Mouse (Mus musculus) small intestine, adult 2 months (tissue): ENCODE results near the gene Pex5. TPM values are rescaled to one million over a fixed set of nuclear protein-coding genes. Genes with fewer than 3 reads are reported as not detected.

ENCODE experiments used
- H3K27ac ChIP-seq: fragments of 200-500 bp; 2 replicates; pipeline ENCODE4 v1.5.1; 2012; ENCODE audit warnings: low read depth, low read length, control low read depth, inconsistent platforms; ENCODE audit not compliant: insufficient read depth
- H3K27me3 ChIP-seq: fragments of 200-500 bp; 2 replicates; pipeline ENCODE4 v1.6.1; 2012; ENCODE audit warnings: mild to moderate bottlenecking, moderate library complexity, low read length, inconsistent platforms; ENCODE audit not compliant: control insufficient read depth, insufficient read depth
- H3K36me3 ChIP-seq: fragments of 200-500 bp; 2 replicates; pipeline ENCODE4 v1.6.1; 2012; ENCODE audit warnings: mild to moderate bottlenecking, low read length, control low read depth, inconsistent platforms; ENCODE audit not compliant: control insufficient read depth, insufficient read depth
- H3K4me1 ChIP-seq: fragments of 200-500 bp; 2 replicates; pipeline ENCODE4 v1.6.1; 2012; ENCODE audit warnings: low read length, inconsistent platforms, mixed read lengths; ENCODE audit not compliant: control insufficient read depth, insufficient read depth, insufficient read length
- H3K4me3 ChIP-seq: fragments of 200-500 bp; 2 replicates; pipeline ENCODE4 v1.5.1; 2012; ENCODE audit warnings: low read depth, mild to moderate bottlenecking, control low read depth, inconsistent platforms, low read length, moderate library complexity
- CTCF ChIP-seq: fragments of 200-500 bp; IDR thresholded peaks from 2 replicates; pipeline ENCODE4 v1.5.1; 2012; ENCODE audit warnings: low read depth, mild to moderate bottlenecking, control low read depth, inconsistent platforms, low read length, moderate library complexity, mixed read lengths; ENCODE audit not compliant: insufficient replicate concordance, insufficient read length; ENCODE audit errors: extremely low read depth
- POLR2A ChIP-seq: fragments of 200-500 bp; IDR thresholded peaks from 2 replicates; pipeline ENCODE4 v1.6.1; 2012; ENCODE audit warnings: low read depth, mild to moderate bottlenecking, control low read depth, inconsistent platforms, low read length, moderate library complexity
- WGBS: fragments of 180-500 bp; shearing (Covaris S2); methylation state at CpG from one replicate; pipeline ENCODE4 v1.1.7; 2018; 5-methylcytosine and 5-hydroxymethylcytosine counted together
- polyA plus RNA-seq: library from polyadenylated mRNA; depleted of rRNA; stranded (reverse); fragments of >200 nt; gene quantifications from 2 replicates; pipeline ENCODE4 v1.2.3, GENCODE M21; 2012

The Pex5 gene
- polyA plus RNA-seq, 1 experiment: 29.1 TPM

DNA sequence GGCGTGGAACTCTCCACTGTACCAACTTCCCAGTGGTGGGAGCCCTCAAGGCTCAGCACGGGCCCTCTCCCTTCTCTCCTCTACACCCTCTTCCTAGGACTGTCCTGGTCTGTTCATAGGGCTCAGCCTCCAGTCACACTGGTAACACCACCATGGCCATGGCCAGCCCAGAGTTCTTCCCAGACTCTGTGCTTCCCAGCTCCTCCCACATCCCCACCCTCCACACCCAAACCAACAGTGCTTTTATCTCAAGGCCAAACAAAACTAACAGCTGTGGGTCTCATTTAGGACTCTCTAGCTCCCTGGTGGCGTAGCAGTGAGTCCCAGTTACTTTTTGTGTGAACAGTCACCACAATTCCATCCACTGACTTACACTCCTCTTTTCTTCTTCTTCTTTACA lies 37.1 kb upstream of the Pex5 start:
- Histone ChIP-seq H3K27ac (no peak overlapping the region), H3K36me3 (no peaks in the 10 kb centered on the region), H3K4me3 (no peak overlapping the region), H3K4me1 (peaks cover 9% of the 10 kb centered on the region), H3K27me3 (no peaks in the 10 kb centered on the region)
- WGBS: 43% methylated on average over 3 of the region's 3 CpGs
- TF ChIP-seq CTCF: no peak
- TF ChIP-seq POLR2A: no peak

DNA sequence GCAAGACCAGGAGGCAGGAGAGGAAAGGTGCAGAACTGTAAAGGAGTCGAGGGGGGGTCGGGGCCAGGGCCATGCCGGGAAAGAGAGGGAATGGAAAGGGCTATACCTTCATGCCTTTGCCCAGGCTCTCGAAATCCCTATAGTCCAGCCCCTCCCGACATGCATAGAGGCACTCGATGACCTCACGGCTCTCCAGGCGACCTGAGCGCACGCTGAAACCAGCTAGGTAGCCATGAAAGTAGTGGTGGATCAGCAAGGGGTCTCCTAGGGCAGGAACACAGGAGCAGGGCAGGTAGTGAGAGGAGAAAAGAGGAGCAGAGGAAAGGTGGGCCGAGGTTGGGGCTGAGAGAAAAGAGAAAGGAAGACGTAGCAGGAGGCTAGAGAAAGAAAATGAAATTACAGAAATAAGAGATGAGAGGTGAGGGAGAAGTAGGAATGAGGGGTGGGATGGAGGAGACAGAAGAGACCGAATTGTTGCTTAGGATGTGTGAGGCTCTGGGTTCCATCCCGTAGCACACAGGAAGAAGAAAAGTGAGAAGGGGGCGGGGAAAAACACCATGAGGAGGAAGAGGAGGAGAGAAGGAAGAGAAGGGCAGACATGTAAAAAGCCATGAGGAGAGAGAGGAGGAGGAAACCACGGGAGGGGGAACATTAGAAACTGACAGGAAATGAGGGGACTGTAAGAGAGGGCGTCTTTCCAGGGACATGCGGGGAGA lies 35.0 kb upstream of the Pex5 start:
- Histone ChIP-seq H3K27me3 (no peaks in the 10 kb centered on the region), H3K4me1 (peaks cover 15% of the 10 kb centered on the region), H3K4me3 (no peak overlapping the region), H3K27ac (no peak overlapping the region), H3K36me3 (no peaks in the 10 kb centered on the region)
- WGBS: 87% methylated on average over 18 of the region's 18 CpGs
- TF ChIP-seq POLR2A (no peak), CTCF (no peak)

DNA sequence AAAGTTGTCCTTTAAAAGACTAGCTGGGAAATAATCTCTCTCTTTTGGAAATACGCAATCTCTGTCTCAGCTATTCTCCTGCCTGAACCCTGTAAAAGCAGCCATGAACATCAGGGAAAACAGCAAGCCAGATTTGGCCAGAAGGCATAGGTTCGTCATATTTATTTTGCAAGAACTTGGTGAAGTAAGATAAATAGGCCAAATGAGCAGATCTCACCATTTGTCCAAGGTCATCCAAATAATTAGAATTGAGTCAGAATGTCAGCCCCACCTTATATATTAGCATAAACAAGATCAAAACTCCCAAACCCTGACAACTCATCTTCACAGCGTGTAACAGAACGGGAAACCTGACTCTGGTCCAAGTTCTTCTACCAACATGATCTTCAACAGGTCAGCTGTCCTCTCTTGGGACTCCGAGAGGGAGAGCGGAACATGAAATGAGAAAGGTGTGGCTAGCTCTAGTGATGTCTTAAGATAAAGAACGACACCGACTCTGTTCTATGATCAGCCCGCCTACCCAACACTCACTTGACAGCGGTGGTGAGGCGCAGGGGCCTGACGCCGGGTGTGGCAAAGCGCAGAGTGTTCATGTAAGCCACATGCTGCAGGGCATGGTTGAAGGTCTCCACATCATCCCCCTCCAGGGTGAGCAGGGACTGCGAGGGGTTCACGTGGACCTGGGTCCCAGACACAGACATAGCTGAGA lies 34.2 kb upstream of the Pex5 start:
- H3K4me1 ChIP-seq: peaks cover 15% of the 10 kb centered on the region
- H3K4me3 ChIP-seq: no peak overlapping the region
- no peak overlapping the region for H3K27ac ChIP-seq
- TF ChIP-seq CTCF: no peak
- TF ChIP-seq POLR2A: no peak
- 91% methylated on average over 16 of the region's 16 CpGs for WGBS
- no peaks in the 10 kb centered on the region for H3K27me3 ChIP-seq
- H3K36me3 ChIP-seq: no peaks in the 10 kb centered on the region

DNA sequence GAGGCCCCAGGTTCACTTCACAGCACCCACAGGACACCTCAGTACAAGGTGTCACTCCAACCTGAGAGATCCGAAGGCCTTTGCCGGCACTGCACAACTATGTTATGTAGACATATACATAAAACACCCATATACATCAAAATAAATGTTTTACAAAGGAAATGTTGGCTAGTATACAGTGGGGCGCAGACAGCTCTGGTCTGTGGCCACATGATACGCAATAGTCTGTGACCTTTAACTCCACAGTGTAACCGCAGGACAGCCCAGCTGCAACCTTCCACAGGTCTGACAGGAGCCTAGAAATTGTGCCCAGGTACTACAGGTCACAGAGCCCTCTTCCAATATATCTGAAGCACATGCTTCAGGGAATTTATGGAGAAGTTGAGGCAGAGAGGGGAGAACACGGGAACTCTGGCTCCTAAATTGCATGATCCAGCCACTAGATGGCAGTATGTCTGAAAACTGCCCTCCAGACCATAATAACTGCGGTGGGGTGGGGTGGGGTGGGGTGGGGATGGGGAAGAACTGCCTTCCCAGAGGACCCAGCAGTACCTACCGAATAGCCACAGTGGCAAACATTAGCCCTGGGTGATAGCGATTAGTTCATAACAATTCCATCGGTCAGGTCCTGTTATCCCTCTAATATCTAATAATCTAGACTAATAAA lies 33.5 kb upstream of the Pex5 start:
- no peaks in the 10 kb centered on the region for H3K36me3 ChIP-seq
- H3K4me3 ChIP-seq: no peak overlapping the region
- TF ChIP-seq POLR2A (no peak), CTCF (peak; percentile 67; the same call in 1 of the 2 replicates)
- no peak overlapping the region for H3K27ac ChIP-seq
- H3K27me3 ChIP-seq: no peaks in the 10 kb centered on the region
- WGBS: 64% methylated on average over 10 of the region's 10 CpGs
- H3K4me1 ChIP-seq: peaks cover 15% of the 10 kb centered on the region

DNA sequence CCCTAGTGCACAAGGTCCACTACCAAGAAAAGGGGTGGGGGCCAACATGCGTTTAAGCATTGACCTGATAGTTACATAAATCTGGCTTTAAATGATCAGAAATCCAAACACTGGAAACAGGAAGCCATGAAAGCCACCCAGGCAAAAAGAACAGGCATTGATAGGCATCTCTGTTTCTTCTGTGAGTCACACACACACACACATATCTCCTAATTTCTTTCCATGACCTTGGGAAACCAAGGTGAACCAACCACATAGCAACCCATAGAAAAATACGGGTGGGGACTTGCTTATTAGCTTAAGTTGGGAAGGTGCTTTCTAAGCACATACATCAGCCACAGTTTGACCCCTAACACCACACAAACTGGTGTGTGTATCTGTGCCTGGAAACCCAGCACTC lies 32.5 kb upstream of the Pex5 start:
- WGBS: 79% methylated on average over 2 of the region's 2 CpGs
- no peak overlapping the region for H3K27ac ChIP-seq
- no peaks in the 10 kb centered on the region for H3K36me3 ChIP-seq
- no peaks in the 10 kb centered on the region for H3K27me3 ChIP-seq
- peaks cover 13% of the 10 kb centered on the region; the same call in 1 of the 2 replicates for H3K4me1 ChIP-seq
- TF ChIP-seq POLR2A (no peak), CTCF (no peak)
- H3K4me3 ChIP-seq: no peak overlapping the region

DNA sequence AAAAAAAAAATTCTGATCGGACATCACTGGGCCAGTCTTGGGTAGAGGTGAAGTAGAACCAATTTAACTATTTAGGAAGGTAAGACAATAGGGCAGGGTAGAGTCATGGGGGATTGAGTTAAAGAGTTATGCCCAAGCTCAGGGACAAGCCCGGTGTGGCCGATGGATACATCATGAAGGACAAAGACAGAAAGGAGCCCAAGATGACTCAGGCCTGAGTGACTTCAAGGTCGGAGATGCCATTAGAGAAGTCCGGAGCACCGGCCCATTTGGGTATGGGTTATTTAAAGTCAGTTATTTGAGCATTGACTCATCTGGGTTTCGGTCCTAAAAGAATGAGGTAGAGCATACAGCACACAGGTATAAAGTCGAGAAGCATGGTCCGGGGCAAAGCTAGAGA lies 31.6 kb upstream of the Pex5 start:
- WGBS: 93% methylated on average over 9 of the region's 9 CpGs
- H3K4me1 ChIP-seq: peaks cover 11% of the 10 kb centered on the region; the same call in 1 of the 2 replicates
- no peak for TF ChIP-seq POLR2A
- no peak for TF ChIP-seq CTCF
- H3K27me3 ChIP-seq: no peaks in the 10 kb centered on the region
- H3K27ac ChIP-seq: no peak overlapping the region
- no peak overlapping the region for H3K4me3 ChIP-seq
- no peaks in the 10 kb centered on the region for H3K36me3 ChIP-seq

DNA sequence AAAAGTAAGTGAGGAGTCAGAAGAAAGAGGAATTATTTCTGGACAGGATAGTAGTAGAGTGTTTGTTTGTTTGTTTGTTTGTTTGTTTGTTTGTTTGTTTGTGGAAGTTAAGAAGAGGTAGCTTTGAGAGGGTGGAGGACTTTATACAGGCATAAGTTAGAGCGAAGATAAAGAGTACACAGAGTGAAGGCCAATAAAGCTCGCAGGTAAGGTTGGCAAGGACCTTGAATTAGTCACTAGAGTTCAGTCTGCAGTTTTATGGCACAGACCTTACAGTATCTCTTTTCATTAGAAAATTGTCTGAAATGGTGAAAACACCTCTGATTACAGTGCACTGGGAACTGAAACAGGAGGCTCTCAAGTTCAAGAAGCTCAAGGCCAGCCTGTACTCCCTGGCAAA lies 31.2 kb upstream of the Pex5 start:
- 25% methylated on average over 2 of the region's 2 CpGs for WGBS
- Histone ChIP-seq H3K4me1 (peaks cover 7% of the 10 kb centered on the region; the same call in 1 of the 2 replicates), H3K36me3 (no peaks in the 10 kb centered on the region), H3K27me3 (no peaks in the 10 kb centered on the region), H3K4me3 (no peak overlapping the region), H3K27ac (no peak overlapping the region)
- TF ChIP-seq POLR2A: no peak
- no peak for TF ChIP-seq CTCF
